Mouse (Mus musculus) lung, postnatal 0 days (tissue): ENCODE measurements around the gene Nyap1. TPM values are rescaled to one million over a fixed set of nuclear protein-coding genes. Genes with fewer than 3 reads are reported as not detected.

Source experiments
- ATAC-seq: fragments of 200-750 bp; cut with Nextera tagmentation; 2 replicates; pipeline ENCODE4 v1.8.0; 2017; ENCODE audit warnings: moderate library complexity
- DNase-seq: peaks from one replicate; pipeline ENCODE4 v3.0.0-alpha.2; 2016; ENCODE audit warnings: low spot score
- H3K27ac ChIP-seq: fragments of 300-500 bp; sonication (generic); 2 replicates; pipeline ENCODE4 v1.5.1; 2014; ENCODE audit warnings: antibody characterized with exemption, mild to moderate bottlenecking, low read length, mixed read lengths
- H3K27me3 ChIP-seq: fragments of 300-500 bp; sonication (generic); replicated peaks from 2 replicates; pipeline ENCODE4 v1.6.1; 2014; ENCODE audit warnings: low read length, mixed read lengths; ENCODE audit not compliant: insufficient read depth
- H3K36me3 ChIP-seq: fragments of 300-500 bp; sonication (generic); 2 replicates; pipeline ENCODE4 v1.6.1; 2014; ENCODE audit warnings: low read length, mixed read lengths; ENCODE audit not compliant: insufficient read depth
- H3K4me1 ChIP-seq: fragments of 300-500 bp; sonication (generic); 2 replicates; pipeline ENCODE4 v1.6.1; 2014; ENCODE audit warnings: antibody characterized with exemption, low read depth, low read length, mixed read lengths; ENCODE audit not compliant: insufficient read depth
- H3K4me2 ChIP-seq: fragments of 300-500 bp; sonication (generic); replicated peaks from 2 replicates; pipeline ENCODE4 v1.6.1; 2014; ENCODE audit warnings: low read depth, mild to moderate bottlenecking, low read length, moderate library complexity, mixed read lengths
- H3K4me3 ChIP-seq: fragments of 300-500 bp; sonication (generic); 2 replicates; pipeline ENCODE4 v1.5.1; 2014; ENCODE audit warnings: low read depth, low read length
- H3K9ac ChIP-seq: fragments of 300-500 bp; sonication (generic); replicated peaks from 2 replicates; pipeline ENCODE4 v1.6.1; 2014; ENCODE audit warnings: low read depth, mild to moderate bottlenecking
- H3K9me3 ChIP-seq: fragments of 300-500 bp; sonication (generic); 2 replicates; pipeline ENCODE4 v1.6.1; 2016; ENCODE audit warnings: low read length, mixed read lengths
- CTCF ChIP-seq: IDR thresholded peaks from 2 replicates; pipeline ENCODE4 v1.5.1; 2016; ENCODE audit warnings: antibody characterized with exemption, mild to moderate bottlenecking
- EP300 ChIP-seq: IDR thresholded peaks from 2 replicates; pipeline ENCODE4 v1.6.1; 2016; ENCODE audit warnings: antibody characterized with exemption, mild to moderate bottlenecking, control low read depth
- WGBS: fragments of 180-500 bp; shearing (Covaris S2); extraction: QIAGEN DNeasy Blood & Tissue Kit; methylation state at CpG from one replicate; pipeline ENCODE4 v1.1.7; 2014; 5-methylcytosine and 5-hydroxymethylcytosine counted together
- polyA plus RNA-seq: library from polyadenylated mRNA; unstranded; fragments of >200 nt; fragmentation: Nextera tagmentation; extraction: Ambion mirVana; gene quantifications from 2 replicates; pipeline ENCODE4 v1.2.1, GENCODE M21; 2015

Gene Nyap1
- polyA plus RNA-seq, 1 experiment from 2014 or later = 0.51 TPM

GRCm38 (mm10) chr5:137785164-137786031, 44.0 kb upstream of the Nyap1 start:
- H3K4me3 ChIP-seq = peak overlapping the region; percentile 63
- peaks cover 13% of the 10 kb centered on the region for H3K36me3 ChIP-seq
- H3K9ac ChIP-seq = peak overlapping the region; percentile 80
- DNase-seq = peak; percentile 64
- no peak for TF ChIP-seq EP300
- ATAC-seq = peak; percentile 3; the same call in 1 of the 2 replicates
- WGBS = 4% methylated on average over 34 of the region's 62 CpGs
- H3K27ac ChIP-seq = peak overlapping the region; percentile 99
- H3K4me2 ChIP-seq = peak overlapping the region; percentile 85
- H3K27me3 ChIP-seq = no peaks in the 10 kb centered on the region
- no peaks in the 10 kb centered on the region for H3K9me3 ChIP-seq
- peaks cover 26% of the 10 kb centered on the region for H3K4me1 ChIP-seq

- no peak for ATAC-seq
These were observed 43.1 kb upstream of the Nyap1 start for GRCm38 (mm10) chr5:137784546-137784945.

GRCm38 (mm10) chr5:137783901-137784540, 42.6 kb upstream of the Nyap1 start:
- Histone ChIP-seq H3K27ac (no peak overlapping the region), H3K4me2 (peak overlapping the region; percentile 85), H3K27me3 (no peaks in the 10 kb centered on the region), H3K9ac (peak overlapping the region; percentile 27; the same call in 1 of the 2 replicates), H3K9me3 (no peaks in the 10 kb centered on the region), H3K4me3 (no peak overlapping the region; the same call in 1 of the 2 replicates), H3K4me1 (peaks cover 33% of the 10 kb centered on the region), H3K36me3 (peaks cover 17% of the 10 kb centered on the region)
- WGBS = 45% methylated on average over 9 of the region's 9 CpGs
- TF ChIP-seq CTCF = no peak
- TF ChIP-seq EP300 = no peak
- DNase-seq (no peak), ATAC-seq (no peak)

More at GRCm38 (mm10) chr5:137784546-137784945, 43.1 kb upstream of the Nyap1 start:
- Histone ChIP-seq H3K9me3 (no peaks in the 10 kb centered on the region), H3K4me3 (peak overlapping the region; percentile 63; the same call in 1 of the 2 replicates), H3K27ac (0 out of 2 replicates have a peak overlapping the region, but pooled peaks have one; percentile 99), H3K27me3 (no peaks in the 10 kb centered on the region), H3K4me1 (peaks cover 32% of the 10 kb centered on the region), H3K9ac (peak overlapping the region; percentile 80), H3K36me3 (peaks cover 17% of the 10 kb centered on the region), H3K4me2 (peak overlapping the region; percentile 85)
- no peak for DNase-seq
- WGBS = 52% methylated on average over 14 of the region's 14 CpGs
- TF ChIP-seq CTCF (no peak), EP300 (no peak)

- Histone ChIP-seq H3K9me3 (no peaks in the 10 kb centered on the region), H3K4me3 (no peak overlapping the region), H3K9ac (0 out of 2 replicates have a peak overlapping the region, but pooled peaks have one; percentile 27), H3K27ac (no peak overlapping the region), H3K4me1 (peaks cover 32% of the 10 kb centered on the region), H3K4me2 (no peak overlapping the region; the same call in 1 of the 2 replicates), H3K27me3 (no peaks in the 10 kb centered on the region), H3K36me3 (peaks cover 17% of the 10 kb centered on the region)
- TF ChIP-seq EP300 = no peak
- TF ChIP-seq CTCF = no peak
- no peak for DNase-seq
- ATAC-seq = no peak
- WGBS = 72% methylated on average over 13 of the region's 13 CpGs
These were observed 41.5 kb upstream of the Nyap1 start for GRCm38 (mm10) chr5:137782776-137783522.

GRCm38 (mm10) chr5:137781661-137782060, 40.3 kb upstream of the Nyap1 start:
- peaks cover 29% of the 10 kb centered on the region for H3K4me1 ChIP-seq

More at GRCm38 (mm10) chr5:137781661-137782060, 40.3 kb upstream of the Nyap1 start:
- DNase-seq (no peak), ATAC-seq (no peak)
- no peaks in the 10 kb centered on the region for H3K9me3 ChIP-seq
- no peaks in the 10 kb centered on the region for H3K27me3 ChIP-seq
- TF ChIP-seq CTCF (no peak), EP300 (no peak)
- no peak overlapping the region for H3K9ac ChIP-seq
- WGBS = 81% methylated on average over 7 of the region's 7 CpGs
- H3K36me3 ChIP-seq = peaks cover 17% of the 10 kb centered on the region
- H3K4me2 ChIP-seq = no peak overlapping the region
- no peak overlapping the region for H3K4me3 ChIP-seq
- no peak overlapping the region for H3K27ac ChIP-seq
